Mouse (Mus musculus): ENCODE measurements around the gene Vps41. TPM values are rescaled to one million over a fixed set of nuclear protein-coding genes. Genes with fewer than 3 reads are reported as not detected.

The Vps41 gene
- polyA plus RNA-seq (2012; fragmentation: generic; extraction: Trizol), result 20.0 TPM

- Histone ChIP-seq H3K79me2 (ENCODE audit: control insufficient read depth, insufficient read depth) (peaks cover 14% of the 10 kb centered on the region), H3ac (ENCODE audit: control insufficient read depth, insufficient read length) (no peak within 1 kb of the TSS), H3K36me3 (ENCODE audit: control insufficient read depth, insufficient read depth) (no peaks in the 10 kb centered on the region), H3K4me3 (peak within 1 kb of the TSS; percentile 49), H3K4me2 (ENCODE audit: low read depth) (peak within 1 kb of the TSS; percentile 71), H3K27me3 (ENCODE audit: control insufficient read depth, insufficient read depth, insufficient read length) (no peaks in the 10 kb centered on the region)
- TF ChIP-seq SRF (IDR thresholded peaks at IDR 0.05; ENCODE audit: control insufficient read depth, insufficient read length, low read depth), result no peak
- no peak for TF ChIP-seq MAX (IDR thresholded peaks at IDR 0.05; ENCODE audit: low read depth)
- TF ChIP-seq USF1 (IDR thresholded peaks at IDR 0.05; ENCODE audit: low read depth), result peak; percentile 97
- no peak for TF ChIP-seq TCF12 (IDR thresholded peaks at IDR 0.05; ENCODE audit: insufficient read depth, poor library complexity, severe bottlenecking)
These were observed at the start of gene Vps41 for GRCm38 (mm10) chr13:18717185-18717584. TSS of gene Vps41 (plus strand) at chr13:18717286.

GRCm38 (mm10) chr13:18698518-18699065 lies 18.5 kb upstream of the Vps41 start:
- H3K4me3 ChIP-seq, result no peak overlapping the region
- H3K36me3 ChIP-seq (ENCODE audit: control insufficient read depth, insufficient read depth), result no peaks in the 10 kb centered on the region
- TF ChIP-seq POLR2AphosphoS2 (IDR thresholded peaks at IDR 0.05; ENCODE audit: insufficient read length, low read depth) (no peak), SRF (IDR thresholded peaks at IDR 0.05; ENCODE audit: control insufficient read depth, insufficient read length, low read depth) (no peak), E2F4 (IDR thresholded peaks at IDR 0.05; ENCODE audit: insufficient read depth) (no peak), TCF3 (IDR thresholded peaks at IDR 0.05; ENCODE audit: insufficient read length, low read depth) (no peak), CEBPB (IDR thresholded peaks at IDR 0.05; ENCODE audit: insufficient read depth, poor library complexity, severe bottlenecking) (no peak), REST (IDR thresholded peaks at IDR 0.05; ENCODE audit: insufficient read depth, insufficient read length) (no peak), MYOD1 (IDR thresholded peaks at IDR 0.05; ENCODE audit: control insufficient read depth in 1 of 3, insufficient read length in 2 of 3, low read depth in 2 of 3) (no peak)
- no peak overlapping the region for H3ac ChIP-seq (ENCODE audit: control insufficient read depth, insufficient read length)
- no peaks in the 10 kb centered on the region for H3K79me2 ChIP-seq (ENCODE audit: control insufficient read depth, insufficient read depth)
- no peaks in the 10 kb centered on the region for H3K27me3 ChIP-seq (ENCODE audit: control insufficient read depth, insufficient read depth, insufficient read length)
- no peak overlapping the region for H3K4me2 ChIP-seq (ENCODE audit: low read depth)

- Histone ChIP-seq H3K4me3 (no peak overlapping the region), H3K79me2 (ENCODE audit: control insufficient read depth, insufficient read depth) (no peaks in the 10 kb centered on the region), H3K36me3 (ENCODE audit: control insufficient read depth, insufficient read depth) (no peaks in the 10 kb centered on the region), H3ac (ENCODE audit: control insufficient read depth, insufficient read length) (no peak overlapping the region), H3K27me3 (ENCODE audit: control insufficient read depth, insufficient read depth, insufficient read length) (no peaks in the 10 kb centered on the region), H3K4me2 (ENCODE audit: low read depth) (no peak overlapping the region)
- TF ChIP-seq REST (IDR thresholded peaks at IDR 0.05; ENCODE audit: insufficient read depth, insufficient read length) (no peak), TCF12 (IDR thresholded peaks at IDR 0.05; ENCODE audit: insufficient read depth, poor library complexity, severe bottlenecking) (no peak), MYOG (IDR thresholded peaks at IDR 0.05; ENCODE audit: control insufficient read depth in 1 of 3, insufficient read depth in 1 of 3, insufficient read length in 2 of 3, low read depth in 2 of 3) (no peak), SRF (IDR thresholded peaks at IDR 0.05; ENCODE audit: control insufficient read depth, insufficient read length, low read depth) (no peak), MYOD1 (IDR thresholded peaks at IDR 0.05; ENCODE audit: control insufficient read depth in 1 of 3, insufficient read length in 2 of 3, low read depth in 2 of 3) (no peak)
These were observed 5.4 kb upstream of the Vps41 start for GRCm38 (mm10) chr13:18711685-18712084.

DNA sequence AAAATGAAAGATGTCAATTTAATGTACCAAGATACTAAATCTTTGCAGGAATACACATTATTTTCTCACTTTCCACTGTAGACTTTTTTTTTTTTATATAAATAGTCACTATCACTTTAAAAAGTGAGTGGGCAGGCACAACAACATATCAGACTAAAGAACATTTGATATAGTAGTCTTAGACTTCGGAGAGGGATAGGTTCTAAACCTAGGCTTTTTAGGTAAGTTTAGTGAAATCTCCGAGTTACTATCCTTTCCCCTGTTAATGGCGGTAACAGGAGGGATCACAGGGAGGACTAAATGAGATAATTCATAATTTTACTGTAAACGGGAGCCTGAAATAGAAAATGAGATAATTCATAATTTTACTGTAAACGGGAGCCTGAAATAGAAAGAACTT lies 379 bp upstream of the Vps41 start:
- Histone ChIP-seq H3K27me3 (ENCODE audit: control insufficient read depth, insufficient read depth, insufficient read length) (no peaks in the 10 kb centered on the region), H3K4me3 (peak overlapping the region; percentile 49), H3K79me2 (ENCODE audit: control insufficient read depth, insufficient read depth) (peaks cover 14% of the 10 kb centered on the region), H3K4me2 (ENCODE audit: low read depth) (peak overlapping the region; percentile 71), H3K36me3 (ENCODE audit: control insufficient read depth, insufficient read depth) (no peaks in the 10 kb centered on the region), H3ac (ENCODE audit: control insufficient read depth, insufficient read length) (no peak overlapping the region)
- TF ChIP-seq POLR2AphosphoS2 (IDR thresholded peaks at IDR 0.05; ENCODE audit: insufficient read length, low read depth) (no peak), REST (IDR thresholded peaks at IDR 0.05; ENCODE audit: insufficient read depth, insufficient read length) (no peak), POLR2A (IDR thresholded peaks at IDR 0.05; ENCODE audit: insufficient read length, low read depth) (no peak), TCF3 (IDR thresholded peaks at IDR 0.05; ENCODE audit: insufficient read length, low read depth) (no peak), E2F4 (IDR thresholded peaks at IDR 0.05; ENCODE audit: insufficient read depth) (no peak), MYOD1 (IDR thresholded peaks at IDR 0.05; ENCODE audit: control insufficient read depth in 1 of 3, insufficient read length in 2 of 3, low read depth in 2 of 3) (no peak), USF1 (IDR thresholded peaks at IDR 0.05; ENCODE audit: low read depth) (no peak), MYOG (IDR thresholded peaks at IDR 0.05; ENCODE audit: control insufficient read depth in 1 of 3, insufficient read depth in 1 of 3, insufficient read length in 2 of 3, low read depth in 2 of 3) (no peak), TCF12 (IDR thresholded peaks at IDR 0.05; ENCODE audit: insufficient read depth, poor library complexity, severe bottlenecking) (no peak), CEBPB (IDR thresholded peaks at IDR 0.05; ENCODE audit: insufficient read depth, poor library complexity, severe bottlenecking) (no peak), MAX (IDR thresholded peaks at IDR 0.05; ENCODE audit: low read depth) (no peak), SRF (IDR thresholded peaks at IDR 0.05; ENCODE audit: control insufficient read depth, insufficient read length, low read depth) (no peak)

DNA sequence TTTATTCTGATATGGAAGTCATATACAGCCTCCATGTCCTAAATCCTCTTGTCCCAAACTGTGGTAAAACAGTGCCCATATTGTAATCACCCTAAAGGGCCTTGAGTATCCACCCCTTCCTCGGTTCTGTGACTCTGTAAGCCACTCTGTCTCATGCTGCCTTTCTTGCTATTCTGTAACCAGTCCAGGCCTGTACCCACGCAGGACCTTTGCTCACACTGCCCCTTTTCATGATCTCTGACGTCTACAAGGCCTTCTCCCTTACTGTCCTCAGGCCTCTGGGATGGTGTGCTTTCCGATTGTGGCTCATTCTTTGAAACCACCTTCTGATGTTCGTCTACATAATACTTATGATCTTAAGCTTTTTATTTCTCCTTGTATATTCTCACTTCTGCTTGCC lies 1.4 kb downstream of the Vps41 start:
- Histone ChIP-seq H3K79me2 (ENCODE audit: control insufficient read depth, insufficient read depth) (peaks cover 14% of the 10 kb centered on the region), H3K27me3 (ENCODE audit: control insufficient read depth, insufficient read depth, insufficient read length) (no peaks in the 10 kb centered on the region), H3K4me3 (no peak overlapping the region), H3K36me3 (ENCODE audit: control insufficient read depth, insufficient read depth) (no peaks in the 10 kb centered on the region), H3ac (ENCODE audit: control insufficient read depth, insufficient read length) (no peak overlapping the region), H3K4me2 (ENCODE audit: low read depth) (peak overlapping the region; percentile 71)
- TF ChIP-seq REST (IDR thresholded peaks at IDR 0.05; ENCODE audit: insufficient read depth, insufficient read length) (no peak), MAX (IDR thresholded peaks at IDR 0.05; ENCODE audit: low read depth) (no peak), MYOG (IDR thresholded peaks at IDR 0.05; ENCODE audit: control insufficient read depth in 1 of 3, insufficient read depth in 1 of 3, insufficient read length in 2 of 3, low read depth in 2 of 3) (no peak), POLR2A (IDR thresholded peaks at IDR 0.05; ENCODE audit: insufficient read length, low read depth) (no peak), MYOD1 (IDR thresholded peaks at IDR 0.05; ENCODE audit: control insufficient read depth in 1 of 3, insufficient read length in 2 of 3, low read depth in 2 of 3) (no peak), TCF12 (IDR thresholded peaks at IDR 0.05; ENCODE audit: insufficient read depth, poor library complexity, severe bottlenecking) (no peak), SRF (IDR thresholded peaks at IDR 0.05; ENCODE audit: control insufficient read depth, insufficient read length, low read depth) (no peak), POLR2AphosphoS2 (IDR thresholded peaks at IDR 0.05; ENCODE audit: insufficient read length, low read depth) (no peak), E2F4 (IDR thresholded peaks at IDR 0.05; ENCODE audit: insufficient read depth) (no peak), CEBPB (IDR thresholded peaks at IDR 0.05; ENCODE audit: insufficient read depth, poor library complexity, severe bottlenecking) (no peak), TCF3 (IDR thresholded peaks at IDR 0.05; ENCODE audit: insufficient read length, low read depth) (no peak), USF1 (IDR thresholded peaks at IDR 0.05; ENCODE audit: low read depth) (no peak)

Measured in myocyte (in vitro differentiated cells).